Mouse (Mus musculus) brain, adult 2 months (tissue): Measurements from ENCODE around the gene Rag1.

ENCODE experiments used
- DNase-seq: peaks from one replicate; pipeline ENCODE4 v3.0.0; 2011; ENCODE audit warnings: low read depth, low spot score

Rag1 gene

DNA sequence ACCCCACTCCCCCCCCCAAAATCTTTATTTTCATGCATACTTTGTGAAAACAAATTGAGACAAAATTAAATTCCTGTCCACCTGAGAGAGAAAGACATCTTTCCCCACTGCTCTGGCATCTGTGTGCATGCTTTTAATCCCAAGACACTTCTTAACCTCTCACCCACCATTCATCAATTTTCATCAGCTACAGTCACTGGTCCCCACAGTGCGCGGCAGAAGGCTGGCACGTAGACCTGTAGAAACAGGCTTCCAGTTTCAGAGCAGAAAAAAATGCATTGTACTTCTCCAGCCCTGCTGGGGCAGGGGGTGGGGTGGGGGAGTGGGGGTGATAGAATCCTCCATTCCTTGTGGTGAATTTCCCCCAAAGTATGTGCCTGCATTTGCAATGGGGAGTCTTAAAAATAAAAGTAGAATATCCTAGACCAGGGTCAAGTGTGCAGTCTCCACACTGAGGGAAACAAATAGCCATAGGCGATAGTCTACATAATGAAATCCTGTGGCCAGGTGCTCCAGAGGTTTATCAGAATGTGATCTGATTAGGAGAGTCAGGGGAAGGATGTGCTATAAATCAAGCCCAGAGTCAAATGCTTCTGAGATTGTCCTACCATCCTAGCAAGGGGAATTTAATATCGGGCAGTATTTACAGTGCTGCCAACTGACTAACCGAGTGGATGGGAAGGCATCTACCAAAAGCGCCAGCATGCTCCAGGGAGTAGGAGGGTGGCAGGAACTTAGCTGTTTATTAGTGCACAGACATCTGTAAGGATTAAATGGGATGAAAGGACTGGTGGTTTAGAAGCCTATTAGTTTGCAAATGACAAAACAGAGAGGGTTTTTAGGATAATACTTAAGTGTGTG lies 10.1 kb downstream of the Rag1 start:
- DNase-seq, result no peak

DNA sequence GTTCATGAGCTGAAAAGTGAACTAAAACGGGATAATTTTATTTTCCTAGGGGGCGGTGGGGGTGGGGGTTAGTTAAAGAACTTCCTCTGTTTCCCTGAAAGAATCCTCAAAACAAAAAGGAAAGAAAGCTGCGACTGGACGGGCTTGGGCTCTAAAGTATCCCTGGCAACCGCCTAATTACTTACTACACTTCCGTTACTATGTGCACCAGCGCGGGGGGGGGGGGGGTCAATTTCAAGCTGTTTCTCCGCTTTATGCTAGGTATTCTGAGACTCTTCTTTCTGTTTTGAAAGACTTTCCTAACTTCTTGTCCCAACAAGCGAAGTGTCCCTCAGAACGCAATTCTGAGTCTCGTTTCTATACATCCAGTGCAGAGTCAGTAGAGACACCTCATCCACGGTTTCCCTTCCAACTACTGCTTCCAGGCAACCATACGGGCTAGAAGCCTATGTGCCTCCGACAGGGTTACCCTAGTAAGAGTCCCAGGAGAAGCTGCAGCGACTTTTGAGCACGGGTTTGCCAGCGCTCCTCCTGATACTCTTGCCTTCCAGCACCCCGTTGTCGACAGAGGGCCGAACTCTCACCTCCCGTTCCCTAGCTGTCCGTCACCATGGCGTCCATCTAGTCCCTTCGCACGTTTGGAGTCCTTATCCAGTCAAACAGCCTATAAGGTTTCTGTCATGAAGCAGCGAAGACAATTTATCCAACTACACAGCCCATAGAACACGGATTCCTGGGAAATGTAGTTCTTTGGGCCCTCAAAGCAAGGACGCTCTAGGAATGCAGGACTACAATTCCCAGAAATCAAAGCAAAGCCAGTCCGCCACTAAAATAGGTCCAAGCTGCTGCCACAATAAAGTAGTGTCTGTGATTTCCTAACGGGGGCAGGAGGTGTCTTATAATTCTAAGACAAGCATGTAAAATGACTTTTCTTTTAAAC lies 20.7 kb downstream of the Rag1 start:
- DNase-seq, result peak; percentile 99

DNA sequence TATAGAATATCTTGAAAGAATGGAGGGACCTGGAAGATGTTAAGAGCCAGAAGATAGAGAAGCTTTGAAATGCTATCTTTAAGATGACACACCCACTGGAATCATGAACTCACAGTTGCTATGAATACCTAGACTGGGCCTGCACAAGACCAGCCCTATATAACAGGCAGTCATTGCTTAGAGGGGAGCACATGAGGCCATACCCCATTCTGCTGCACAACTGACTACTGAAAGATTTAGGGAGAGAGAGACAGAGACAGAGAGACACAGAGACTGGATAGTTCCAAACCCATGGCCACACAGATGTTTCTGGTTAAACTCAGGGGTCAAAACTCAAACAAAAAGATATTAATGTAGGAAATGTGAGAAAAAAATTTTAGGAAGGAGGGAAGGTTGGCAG lies 22.1 kb downstream of the Rag1 start:
- no peak for DNase-seq

DNA sequence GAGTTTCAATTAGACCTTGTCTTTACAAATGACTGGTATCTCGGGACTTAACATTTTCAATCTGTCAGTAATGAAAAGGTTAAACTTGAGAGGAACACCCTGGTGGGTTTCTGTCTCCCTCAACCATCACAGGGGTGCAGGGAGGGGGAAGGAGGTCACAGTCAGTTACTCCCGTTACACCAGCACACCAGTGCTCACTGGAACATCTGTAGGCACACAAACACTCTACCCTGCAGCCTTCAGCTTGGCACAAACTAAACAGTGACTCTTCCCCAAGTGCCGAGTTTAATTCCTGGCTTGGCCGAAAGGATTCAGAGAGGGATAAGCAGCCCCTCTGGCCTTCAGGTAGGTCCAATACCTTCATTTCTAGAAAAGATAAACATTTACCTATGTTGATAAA lies 24.8 kb downstream of the Rag1 start, which contains the start of gene Rag2:
Gene Rag2 (plus strand): TSS at position 193 of the 400 bp plus-strand sequence.
- no peak for DNase-seq

DNA sequence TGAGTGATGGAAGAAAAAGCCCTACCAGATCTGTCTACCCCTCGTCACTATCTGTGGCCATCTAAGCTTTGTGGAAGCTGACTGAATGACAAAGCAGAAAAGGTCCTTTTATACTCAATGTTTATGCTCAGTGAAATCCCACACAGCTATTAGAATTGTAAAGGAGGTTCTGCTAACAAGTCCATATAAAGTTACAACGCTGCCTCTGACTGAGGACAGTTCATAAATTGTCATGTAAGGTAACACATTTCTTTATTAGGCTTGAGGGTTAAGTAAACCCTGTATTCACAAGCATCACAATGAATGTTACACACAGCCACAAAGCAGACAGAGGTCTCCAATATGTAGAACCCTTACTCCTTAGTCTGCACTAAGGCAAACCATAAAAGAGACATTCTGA lies 25.3 kb downstream of the Rag1 start:
- no peak for DNase-seq

DNA sequence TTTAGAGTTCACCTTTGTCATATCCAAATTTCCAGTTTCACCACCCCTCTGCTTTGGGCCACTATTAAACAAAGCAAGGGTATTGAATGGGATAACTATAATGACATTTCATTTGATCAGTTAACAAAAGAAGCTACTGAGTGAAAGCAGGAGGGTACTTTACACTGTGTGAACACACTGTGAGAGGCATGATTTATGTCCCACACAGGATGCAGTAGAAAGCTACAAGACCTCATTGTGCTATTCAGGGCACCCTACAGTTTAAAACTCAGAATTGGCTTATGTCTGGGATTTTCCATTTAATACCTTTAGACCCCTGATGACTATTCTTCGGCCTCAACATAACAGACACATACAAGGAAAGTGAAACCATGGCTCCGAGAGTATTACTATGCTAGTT lies 26.3 kb downstream of the Rag1 start:
- no peak for DNase-seq

DNA sequence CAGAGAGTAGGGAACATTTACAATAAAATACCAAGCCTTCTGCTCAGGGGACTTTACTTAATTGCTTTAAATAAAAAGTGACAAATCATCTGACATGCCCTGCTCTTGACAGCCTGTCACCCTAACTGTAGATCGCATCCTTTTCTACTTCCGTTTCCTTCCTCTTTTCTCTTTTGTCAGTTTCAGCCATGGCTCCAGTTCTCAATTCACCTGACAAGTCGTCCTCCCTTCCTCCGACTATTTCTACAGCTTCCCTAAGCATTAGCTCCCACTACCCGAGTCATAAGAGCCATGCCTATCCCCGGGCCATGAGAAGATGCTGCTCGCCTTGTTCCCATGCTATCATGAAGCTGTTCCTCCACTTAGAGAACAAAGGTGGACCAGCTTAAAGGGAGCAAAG lies 27.7 kb downstream of the Rag1 start:
- DNase-seq, result no peak

DNA sequence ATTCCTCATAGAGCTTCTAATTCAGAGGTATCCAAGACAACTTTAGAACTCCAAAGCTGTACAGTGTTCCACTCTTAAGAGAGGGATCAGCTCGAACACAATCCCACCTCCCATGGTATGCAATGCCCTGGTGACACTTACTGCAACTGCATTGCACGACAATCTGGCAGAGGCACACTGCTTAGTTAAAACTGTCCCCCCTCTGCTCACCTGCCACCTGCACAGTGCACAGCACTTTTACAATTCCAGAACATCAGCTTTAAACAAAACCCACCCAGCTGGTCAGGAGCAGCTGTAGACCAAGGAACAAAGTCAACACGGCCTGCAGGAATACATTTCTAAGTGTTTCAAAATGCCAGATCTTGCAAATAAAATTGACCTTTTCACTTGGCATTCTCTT lies 28.4 kb downstream of the Rag1 start:
- DNase-seq, result no peak

DNA sequence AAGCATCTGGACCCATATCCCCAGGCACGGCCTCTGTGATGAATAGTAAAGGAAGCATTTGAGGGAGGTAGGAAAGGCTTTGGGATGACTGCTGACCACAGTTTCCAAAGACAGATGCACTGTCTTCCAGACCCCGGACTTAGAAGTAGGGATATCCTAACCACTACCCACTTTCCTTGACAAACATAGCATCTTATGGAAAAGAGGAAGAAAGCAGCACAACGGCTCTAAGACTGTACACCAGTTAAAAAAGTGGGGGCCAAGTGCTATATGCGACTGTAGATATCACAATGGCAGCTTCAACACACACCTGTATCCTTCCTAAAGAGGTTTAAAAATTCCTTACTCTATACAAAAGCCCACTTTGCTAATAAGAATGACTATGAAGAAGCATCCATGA lies 30.9 kb downstream of the Rag1 start:
- DNase-seq, result no peak

DNA sequence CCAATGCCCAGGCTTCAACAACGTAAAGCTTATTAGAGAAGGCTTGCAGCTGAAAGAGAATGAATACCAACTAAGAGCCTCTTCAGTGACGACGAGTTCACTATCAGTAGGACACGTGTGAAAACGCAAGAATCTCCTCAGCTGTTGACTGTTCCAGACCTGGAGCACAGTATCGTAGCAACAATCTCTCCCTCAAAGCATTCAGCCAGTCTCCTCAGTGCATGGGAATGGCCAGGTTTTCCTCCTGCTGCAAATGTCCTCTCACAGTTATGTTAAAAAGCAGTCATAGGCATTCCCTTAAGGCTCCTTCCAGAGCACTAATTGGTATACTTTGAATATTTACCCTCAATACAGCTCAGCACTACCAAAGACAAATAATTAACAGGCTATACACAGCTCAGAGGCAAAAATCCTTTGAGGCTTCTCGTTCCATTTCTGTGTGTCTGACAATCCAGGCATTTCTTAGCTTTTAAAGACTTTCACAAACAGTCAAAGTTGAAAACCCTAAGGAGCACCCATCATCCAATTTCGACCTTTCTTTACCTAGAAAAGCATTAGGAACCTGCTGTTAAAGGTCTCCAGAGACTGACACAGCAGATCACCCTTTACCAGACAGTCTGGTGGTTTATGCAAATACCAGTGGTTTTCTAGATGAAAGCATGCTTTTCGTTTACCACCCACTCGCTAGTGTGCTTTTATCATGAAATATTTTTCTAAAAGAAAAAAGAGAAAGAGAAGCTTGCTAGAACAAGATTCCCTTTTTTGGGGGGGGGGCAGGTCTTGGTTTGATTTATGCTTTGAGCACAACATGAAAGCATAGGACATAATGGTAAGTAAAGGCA lies 33.6 kb downstream of the Rag1 start:
- DNase-seq, result peak; percentile 37

DNA sequence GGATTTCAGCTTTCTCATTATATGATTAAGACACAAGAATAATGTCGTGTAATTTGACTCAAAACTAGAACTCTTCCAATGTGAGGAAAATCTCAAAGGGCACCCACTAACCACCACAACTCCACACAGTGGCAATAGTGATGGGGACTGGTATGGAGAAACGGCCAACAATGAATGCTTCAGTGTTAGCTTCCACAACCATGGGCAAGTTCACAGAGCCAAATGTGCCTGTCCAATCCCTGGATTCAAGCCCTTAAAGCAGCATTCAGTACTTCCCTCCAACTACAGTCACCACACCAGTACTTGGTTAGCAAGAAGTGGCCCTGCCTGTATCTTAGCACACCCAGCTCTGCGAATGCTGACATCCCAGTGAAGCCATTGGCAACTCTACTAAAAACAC lies 38.4 kb downstream of the Rag1 start:
- DNase-seq, result peak; percentile 58

DNA sequence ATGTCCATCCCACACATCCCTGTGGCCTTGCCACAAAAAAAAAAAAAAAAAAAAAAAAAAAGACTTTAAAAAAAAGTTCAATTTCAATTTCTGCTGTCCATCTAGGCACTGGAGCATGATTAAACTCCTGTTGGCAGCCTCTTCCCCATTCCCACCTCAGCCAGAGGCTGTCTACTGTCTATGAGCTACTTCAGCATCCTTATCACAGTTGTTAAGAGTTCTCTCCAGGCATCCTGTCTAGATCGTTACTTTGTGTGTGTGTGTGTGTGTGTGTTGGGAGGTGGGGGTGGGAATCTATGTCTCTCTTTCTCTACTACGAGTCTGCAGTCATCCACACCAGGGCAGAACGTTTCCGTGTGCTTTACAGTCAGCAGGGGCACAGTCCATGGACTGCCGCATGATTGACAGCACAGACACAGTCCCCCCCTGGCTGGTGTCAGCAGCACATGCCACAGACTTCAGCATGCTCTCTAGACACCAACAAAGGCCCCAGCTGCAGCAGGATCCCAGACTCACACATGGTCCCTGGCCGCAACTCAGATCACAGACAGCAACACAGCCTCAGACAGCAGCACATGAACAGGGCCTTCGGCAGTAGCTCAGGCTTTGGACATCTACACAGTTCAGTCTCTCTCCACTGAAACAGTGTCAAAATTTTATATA lies 40.9 kb downstream of the Rag1 start:
- no peak for DNase-seq

DNA sequence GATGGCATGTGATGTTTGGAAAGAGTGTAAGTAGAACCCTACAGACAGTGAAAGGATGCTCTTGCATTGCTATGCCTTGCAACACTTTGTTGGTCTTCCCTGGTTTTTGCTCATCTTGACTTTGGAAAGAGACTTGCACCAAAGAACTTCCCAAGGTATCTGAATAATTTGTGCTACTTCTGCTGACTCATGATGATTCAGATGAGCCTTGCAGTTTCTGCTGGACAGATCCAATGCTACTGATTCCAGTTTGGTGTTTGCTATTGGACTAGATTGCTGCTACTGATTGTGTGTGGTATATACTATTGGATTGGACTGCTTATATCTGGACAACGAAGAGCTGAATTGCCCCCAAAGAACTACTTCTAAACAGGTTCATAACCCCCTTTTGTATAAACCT lies 46.2 kb downstream of the Rag1 start:
- no peak for DNase-seq

DNA sequence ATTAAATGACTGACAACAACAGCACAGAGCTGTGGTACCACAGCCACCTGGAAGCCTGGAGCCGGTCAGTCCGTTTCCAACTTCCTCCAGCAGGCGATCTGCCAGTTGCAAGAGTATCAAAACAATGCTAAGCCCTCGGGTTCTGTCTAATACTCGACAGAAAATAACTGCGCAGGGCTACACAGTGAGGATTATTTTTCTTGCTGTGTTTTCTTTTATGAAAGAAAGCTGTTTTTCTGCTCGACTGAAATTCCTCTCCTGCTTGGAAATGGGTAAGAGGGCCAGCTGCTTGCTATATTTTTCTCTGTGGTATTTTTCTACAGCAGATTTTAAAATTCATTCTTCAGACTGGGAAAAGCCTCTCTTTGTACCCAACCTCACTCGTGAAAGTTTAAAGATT lies 48.6 kb downstream of the Rag1 start:
- peak; percentile 89 for DNase-seq

DNA sequence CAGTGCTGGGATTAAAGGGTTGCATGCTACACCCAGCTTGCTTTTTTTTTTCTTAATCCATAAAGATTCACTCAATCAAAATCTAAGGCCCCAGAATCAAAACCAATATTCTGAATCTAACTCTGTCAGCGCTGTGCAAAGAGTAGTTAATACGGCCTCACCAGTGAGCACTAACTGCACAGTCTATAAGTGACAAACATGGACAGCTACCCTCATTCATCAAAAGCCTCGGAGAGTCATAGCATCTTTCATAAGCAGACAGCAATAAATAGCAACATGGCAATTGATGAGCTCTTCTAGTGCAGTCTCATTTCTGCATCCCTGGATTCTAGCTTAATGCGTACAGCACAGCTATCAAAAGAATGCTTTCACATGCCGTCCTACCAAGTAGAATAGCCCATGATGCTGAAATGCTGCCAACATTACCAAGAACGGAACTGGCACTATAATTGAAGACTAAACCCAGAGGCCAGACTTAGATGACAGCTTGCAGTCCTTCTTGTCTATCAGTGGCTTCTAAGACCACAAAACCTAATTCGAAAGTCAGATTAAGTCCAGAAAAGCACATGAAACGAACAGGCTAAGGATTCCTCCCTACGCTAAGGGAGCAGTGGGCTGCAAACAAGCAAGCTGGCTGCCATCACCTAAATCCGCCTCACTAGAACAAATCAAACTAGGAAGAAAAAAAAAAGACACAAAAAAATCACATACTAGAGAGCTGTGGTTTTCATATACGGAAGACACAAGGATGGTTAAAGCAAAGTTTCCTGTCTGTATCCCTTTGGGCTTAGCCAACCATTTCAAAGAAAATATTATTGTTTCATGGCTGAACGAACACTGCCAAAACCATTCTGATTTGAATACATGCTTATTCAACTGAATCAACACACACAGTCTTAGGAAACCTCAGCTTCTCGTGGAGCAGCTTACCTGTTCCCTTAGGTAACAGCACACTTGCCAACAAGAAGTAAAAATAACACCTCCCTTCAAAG lies 50.8 kb downstream of the Rag1 start:
- peak; percentile 83 for DNase-seq

DNA sequence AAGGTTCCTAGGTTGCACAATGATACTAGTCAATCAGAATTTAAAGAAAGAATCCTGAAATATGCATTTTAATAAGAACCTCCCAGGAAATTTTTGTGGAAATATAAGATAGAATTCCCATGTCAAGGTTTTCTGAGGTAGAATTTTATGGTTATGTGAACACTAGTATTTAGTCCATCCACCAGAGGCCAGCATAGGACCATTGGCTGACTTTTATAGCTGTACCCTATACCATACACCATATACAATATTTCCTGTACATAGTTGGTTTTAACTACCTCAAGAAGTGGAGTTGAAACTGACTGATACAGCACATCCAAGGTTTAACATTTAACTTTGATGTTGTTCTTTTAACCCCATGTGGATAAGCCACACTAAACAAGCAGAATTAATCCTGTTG lies 52.1 kb downstream of the Rag1 start:
- no peak for DNase-seq

DNA sequence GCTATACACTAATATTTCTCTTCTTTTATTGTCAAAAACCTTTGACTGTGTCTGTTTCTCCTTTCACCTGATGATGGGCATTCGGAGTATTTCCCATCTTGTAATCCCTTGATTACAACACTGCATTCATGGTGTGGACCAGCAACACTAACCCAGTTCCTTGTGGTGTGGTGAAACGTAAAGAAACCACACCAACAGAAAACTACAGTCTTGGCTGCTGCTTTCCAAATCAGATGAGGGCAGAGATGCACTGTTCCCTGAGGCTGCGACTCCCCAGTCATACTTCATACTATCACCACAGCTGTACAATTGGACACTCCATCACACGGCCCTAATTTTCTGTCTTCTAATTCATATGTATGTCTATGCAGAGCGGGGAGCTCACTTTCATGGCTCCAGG lies 54.6 kb downstream of the Rag1 start:
- DNase-seq, result no peak

DNA sequence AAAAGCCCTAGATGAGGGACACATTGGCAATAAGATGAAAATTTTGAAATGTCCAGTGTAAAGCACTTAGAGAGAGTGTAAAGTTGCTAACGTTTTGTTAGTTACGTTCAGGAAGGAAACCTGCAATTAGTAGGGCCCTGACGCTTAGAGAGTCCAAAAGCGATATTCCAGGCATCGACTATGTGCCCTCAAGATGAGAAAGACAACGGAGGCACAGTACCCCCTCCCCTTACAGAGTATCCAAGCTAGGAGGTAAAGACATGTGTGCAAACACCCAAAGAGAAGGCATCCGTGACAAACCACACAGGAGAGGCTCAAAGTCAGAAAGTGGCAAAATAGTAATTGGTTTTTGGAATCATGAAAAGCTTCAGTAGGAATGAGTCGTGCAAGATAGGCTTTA lies 56.4 kb downstream of the Rag1 start:
- no peak for DNase-seq

DNA sequence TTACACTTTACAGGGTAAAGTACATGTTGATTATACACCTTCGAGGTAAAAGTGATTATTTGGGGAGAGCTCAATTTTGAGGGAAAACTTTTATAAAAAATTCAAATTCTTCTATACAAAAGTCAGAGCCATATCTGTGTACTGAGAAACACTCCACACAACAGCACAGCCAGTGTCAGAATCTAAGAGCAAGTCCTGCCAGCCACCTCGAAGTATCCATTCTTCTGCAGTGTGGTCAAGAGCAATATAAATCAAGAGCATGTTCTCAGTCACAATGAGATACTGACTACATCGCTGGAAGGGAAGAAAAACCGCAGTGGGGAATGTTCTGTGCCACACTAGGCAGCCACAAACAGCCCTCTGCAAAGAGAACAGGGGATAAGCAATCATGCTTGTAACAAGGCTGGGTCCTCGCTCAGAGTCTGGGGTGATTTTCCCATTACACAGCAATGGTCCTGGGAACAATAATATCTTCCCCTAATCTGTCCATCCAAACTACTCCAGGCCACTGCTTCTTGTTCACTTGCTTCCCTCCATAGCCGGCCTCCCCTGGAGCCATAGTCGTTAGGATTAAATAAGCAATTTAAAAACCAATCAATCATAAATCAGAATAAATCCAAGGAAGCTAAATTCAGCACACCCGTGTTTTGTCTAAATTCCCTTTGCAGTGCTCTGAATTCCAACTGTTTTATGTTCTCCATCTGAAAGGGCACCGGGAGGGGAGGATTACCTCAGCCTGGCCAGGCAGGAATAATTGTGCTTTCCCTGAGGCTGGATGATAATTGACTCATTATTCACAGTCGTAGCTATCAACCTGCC lies 57.1 kb downstream of the Rag1 start:
- DNase-seq, result peak; percentile 72
